Mouse (Mus musculus) c-Kit-positive CD71-negative TER-119-negative erythroid progenitor cells, embryonic 14.5 days (primary cell): Measurements from ENCODE around the gene Sox12.
"Not testable (repeated sequence)": the region's sequence is repeated elsewhere in the genome, so short reads cannot be mapped to it uniquely, and the experiment has no call there.

ENCODE experiments used
- DNase-seq: peaks from one replicate; pipeline ENCODE4 v3.0.0-alpha.2; 2013; ENCODE audit warnings: low read depth

Sox12 gene

GRCm38 (mm10) chr2:152399122-152399542 lies 1.3 kb upstream of the Sox12 start:
- DNase-seq: no peak

DNA sequence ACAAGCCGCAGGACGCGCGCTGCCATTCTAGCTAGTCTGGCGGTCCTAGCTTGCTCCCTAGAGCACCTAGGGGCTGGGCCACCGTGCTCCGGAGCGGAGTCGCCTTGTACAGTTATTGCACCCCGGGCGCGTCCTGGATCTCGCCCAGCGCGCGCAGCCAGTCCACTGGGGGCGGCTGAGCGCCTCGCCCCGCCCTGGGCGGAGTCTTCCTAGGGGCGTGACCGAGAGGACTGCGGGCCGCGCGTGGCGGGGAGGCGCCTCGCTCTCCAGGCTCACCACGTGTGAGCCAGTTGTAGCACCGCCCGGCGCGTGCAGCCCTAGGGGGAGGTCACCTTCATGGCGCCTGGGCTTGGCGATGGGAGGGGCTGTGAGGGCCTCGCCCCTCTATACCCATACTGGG lies 828 bp upstream of the Sox12 start:
- peak; percentile 87 for DNase-seq

- DNase-seq: peak; percentile 51
These were observed 766 bp downstream of the Sox12 start for GRCm38 (mm10) chr2:152397004-152397589.

- DNase-seq: peak; percentile 95
These were observed 1.5 kb downstream of the Sox12 start for GRCm38 (mm10) chr2:152396110-152397003.

DNA sequence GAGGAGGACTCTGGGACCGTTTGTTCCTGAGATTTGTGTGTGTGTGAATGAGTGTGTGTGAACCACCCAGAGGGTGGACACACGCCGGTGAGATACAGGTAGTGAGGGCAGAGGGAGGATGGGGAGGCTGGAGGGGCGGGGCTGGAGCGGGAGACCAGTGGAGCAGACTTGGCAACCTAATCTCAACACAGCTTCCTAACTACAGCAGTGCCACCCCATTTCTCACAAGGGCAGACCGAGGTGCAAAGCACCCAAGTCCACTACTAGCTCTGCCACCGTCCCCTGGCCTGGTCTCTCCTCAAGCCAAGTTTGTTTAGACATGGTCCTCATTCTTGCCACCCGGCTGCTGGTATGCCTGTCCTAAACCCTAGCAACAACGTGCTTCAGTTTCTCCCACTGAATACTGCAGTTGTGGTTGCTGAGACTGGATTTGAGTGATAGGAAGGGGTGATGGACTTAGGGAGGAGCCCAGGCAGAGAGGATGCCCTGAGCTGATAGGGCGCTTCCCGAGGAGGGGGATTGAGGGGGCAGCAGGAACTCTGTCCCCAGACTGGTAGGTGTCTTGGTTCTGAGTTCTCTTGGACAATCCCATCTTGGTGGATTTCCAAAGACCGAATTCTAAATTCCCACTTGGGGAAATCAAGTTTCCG lies 2.5 kb downstream of the Sox12 start:
- no peak for DNase-seq

- DNase-seq: no peak
These were observed 4.4 kb downstream of the Sox12 start for GRCm38 (mm10) chr2:152393225-152394017.

GRCm38 (mm10) chr2:152392786-152393185 lies 5.1 kb downstream of the Sox12 start:
- peak; percentile 52 for DNase-seq

- DNase-seq: no peak
These were observed 13.7 kb downstream of the Sox12 start for GRCm38 (mm10) chr2:152384191-152384590.

DNA sequence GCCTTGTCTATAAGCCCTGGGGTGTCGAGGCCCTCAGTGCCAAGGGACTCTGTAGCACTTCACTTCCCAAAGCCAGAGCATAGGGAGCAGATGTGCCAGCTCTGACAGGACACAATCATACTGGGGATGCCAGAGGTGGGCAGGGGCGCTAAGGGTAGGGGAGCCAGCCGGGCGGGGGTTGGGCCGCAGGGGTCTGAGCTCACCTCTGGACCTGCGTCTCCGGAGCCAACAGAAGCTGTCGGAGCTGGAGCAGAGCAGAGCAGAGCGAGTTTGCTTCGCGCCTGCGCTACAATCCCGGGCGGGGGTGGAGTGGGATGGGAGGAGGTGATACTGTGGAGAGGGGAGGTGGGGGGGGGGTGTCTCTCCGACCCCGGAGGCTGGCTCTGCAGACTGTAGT lies 21.5 kb downstream of the Sox12 start, which contains the start of gene Nrsn2:
Gene Nrsn2, minus strand, starts transcription at position 294 of the 397 bp plus-strand sequence.
- no peak for DNase-seq

DNA sequence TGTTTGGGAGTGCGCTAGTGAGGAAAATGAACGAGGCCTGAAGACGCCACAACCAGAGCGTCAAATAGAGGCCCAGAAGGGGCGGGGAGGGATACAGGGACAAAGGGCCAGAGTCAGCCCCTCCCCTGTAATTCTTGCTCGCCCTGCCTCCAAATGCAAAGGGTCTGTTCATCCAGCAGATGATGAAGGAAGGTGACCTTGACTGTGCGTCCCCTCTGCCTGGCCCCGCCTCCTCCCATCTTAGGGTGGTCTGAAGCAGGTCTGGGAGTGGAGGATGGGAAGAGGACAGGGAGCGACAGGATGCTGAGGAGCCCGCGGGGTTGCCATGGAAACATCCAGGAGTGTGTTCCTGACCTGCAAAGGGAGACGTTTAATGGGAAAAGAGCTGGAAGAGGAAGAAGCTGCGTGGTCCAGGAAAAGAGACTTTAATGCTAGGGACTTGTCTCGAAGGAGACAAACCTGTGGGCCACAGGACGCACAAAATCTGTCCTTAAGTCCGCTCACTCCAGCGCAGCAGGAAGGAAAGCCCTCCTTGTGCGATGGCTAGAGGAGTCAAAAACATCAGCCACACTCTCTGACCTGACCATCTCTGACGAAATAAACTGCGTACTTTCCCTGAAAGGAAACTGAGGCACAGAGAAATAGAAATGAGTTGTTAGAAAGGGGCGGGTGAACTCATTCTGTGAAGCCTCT lies 22.1 kb downstream of the Sox12 start:
- no peak for DNase-seq

DNA sequence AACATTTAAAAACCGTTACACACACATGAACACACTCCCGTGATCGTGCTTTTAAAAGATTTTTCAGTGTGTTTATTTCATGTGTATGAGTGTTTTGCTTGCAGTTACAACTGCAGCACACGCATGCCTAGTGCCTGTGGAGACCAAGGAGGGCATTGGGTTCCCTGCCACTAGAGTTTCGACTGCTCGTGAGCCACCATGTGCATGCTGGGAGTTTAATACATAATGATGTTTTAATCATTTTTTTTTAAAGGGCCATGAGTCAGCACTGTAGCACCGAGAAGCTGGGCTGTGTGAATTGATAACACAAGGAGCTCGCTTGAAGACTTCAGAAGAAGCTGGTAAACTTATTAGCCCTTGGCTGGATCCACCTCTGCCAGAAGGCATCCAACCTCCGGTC lies 24.3 kb downstream of the Sox12 start:
- no peak for DNase-seq

- no peak for DNase-seq
These were observed 25.2 kb downstream of the Sox12 start for GRCm38 (mm10) chr2:152372661-152373060.

- DNase-seq: no peak
These were observed 25.8 kb downstream of the Sox12 start for GRCm38 (mm10) chr2:152372104-152372503.

DNA sequence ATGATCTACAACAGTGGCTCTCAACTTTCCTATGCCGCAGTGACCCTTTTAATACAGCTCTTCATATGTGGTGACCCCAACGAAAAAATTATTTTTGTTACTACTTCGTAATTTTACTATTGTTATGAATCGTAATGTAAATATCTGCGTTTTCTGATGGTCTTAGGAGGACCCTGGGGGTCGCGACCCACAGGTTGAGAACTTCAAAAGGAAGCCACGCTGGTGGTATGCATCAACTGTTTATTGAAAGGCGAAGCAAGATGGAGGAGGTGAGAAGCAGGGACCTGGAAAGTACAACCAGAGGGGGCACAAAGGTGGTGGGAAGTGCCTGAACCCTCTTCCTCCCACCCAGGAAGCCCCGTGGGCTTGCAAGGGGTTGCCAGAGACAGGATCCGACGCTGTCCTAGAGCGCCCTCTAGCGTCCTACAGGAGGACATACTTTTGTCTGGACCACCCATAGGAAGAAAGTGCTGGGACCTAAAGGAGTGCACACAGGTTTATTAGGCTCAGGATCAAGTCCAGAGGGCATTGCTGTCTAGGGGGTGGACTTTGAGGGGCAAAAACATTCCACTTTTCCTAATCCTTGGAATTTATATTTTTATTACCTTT lies 29.2 kb downstream of the Sox12 start:
- DNase-seq: no peak

DNA sequence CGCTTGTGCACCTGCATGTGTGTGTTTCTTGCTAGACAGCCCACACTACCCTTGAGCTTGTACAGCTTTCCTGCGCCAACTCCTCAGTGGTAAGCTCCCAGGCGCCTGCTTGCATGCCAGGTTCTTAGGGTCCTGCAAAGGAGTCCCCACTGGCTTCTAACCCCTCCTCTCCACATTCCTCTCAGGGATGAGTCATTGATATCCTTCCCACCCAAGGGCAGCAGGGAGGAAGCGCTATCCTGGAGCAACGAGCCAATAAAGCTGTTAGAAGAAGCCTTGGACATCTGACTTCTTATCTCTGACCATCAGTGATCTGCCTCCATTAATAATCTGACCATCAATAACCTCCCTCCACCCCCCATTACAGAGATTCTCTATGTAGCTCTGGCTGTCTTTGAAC lies 29.9 kb downstream of the Sox12 start:
- DNase-seq: no peak

DNA sequence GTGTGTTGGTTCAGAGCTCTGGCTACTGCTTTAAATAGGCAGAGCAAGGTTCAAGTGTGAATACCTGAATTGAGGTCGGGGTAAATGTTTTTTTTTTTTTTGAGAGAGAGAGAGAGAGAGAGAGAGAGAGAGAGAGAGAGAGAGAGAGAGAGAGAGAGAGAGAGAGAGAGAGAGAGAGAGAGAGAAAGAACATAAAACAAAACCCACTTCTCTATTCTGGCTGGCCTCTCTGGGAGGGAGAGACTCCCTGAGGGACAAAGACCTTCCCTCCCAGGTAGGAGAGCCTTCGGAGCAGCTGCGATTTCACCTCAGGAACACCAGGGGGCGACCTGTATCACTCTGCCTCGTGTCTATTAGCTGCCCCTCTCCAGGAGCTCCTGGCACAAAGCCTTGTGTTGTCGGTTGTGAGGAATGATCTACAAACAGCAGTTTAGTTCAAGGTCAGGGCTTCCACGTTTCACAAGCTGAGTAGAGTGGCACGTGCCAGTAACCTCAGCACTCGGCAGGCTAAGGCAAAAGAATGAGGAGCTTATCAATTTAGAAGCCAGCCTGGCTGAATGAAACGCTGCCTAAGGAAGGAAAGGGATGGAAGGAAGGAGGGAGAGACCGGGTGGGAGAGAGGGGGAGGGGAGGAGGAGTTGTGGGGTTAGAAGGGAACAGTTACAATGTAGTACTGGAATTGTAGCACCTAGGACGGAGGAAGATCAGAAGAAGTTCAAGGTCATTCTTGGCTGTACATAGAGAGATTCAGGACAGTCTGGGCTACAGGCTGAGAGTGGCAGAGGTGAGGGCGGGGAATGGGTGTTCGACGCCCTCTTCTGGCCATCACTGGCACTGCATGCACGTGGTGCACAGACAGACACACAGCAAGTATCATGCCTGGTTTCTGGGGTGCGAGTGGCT lies 34.4 kb downstream of the Sox12 start:
- peak; percentile 74 for DNase-seq

DNA sequence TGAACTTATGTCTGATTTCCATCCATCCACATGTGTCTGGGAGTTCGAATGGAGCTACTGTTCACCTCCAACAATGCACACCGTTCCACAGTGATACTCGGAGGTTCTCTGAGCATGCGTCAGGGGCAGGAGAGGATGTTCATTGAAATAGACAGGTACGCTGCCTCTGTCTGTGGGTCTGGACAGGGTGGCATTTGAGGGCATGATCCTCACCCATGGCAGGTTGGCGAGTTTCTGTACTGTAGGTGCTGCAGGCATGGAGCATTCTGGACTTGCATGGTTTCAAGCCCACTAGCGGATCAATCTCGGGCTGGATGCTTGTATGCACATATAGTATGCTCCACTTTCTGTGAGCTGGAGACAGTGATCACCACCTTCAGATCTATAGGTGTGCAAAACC lies 36.7 kb downstream of the Sox12 start:
- DNase-seq: no peak

GRCm38 (mm10) chr2:152360271-152360775 lies 37.5 kb downstream of the Sox12 start:
- DNase-seq: no peak

DNA sequence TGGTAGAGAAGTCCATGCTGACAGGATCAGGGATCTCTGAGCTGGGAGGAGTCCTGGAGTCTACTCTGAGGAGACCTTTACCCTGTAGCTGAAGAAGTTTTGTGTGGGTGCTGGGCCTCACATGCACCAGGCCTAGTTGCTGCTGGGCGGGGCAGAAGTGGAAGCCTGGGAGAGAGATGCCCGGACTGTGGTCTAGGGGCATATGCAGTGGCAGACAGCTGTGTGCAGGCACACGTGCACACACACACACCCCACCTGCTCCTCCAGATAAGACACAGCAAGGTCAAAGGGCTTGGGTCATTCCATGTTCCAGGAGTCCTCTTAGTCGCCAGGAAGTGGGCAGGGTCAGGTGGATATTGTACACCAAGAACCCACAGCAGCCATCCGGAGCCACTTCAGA lies 38.2 kb downstream of the Sox12 start:
- DNase-seq: no peak

- DNase-seq: not testable (repeated sequence)
These were observed 38.9 kb downstream of the Sox12 start for GRCm38 (mm10) chr2:152358977-152359376.
